Mouse (Mus musculus) CD4-positive, CD25-positive, alpha-beta regulatory T cell, adult 2 months (primary cell): Measurements from ENCODE around the gene Batf.
A peak's percentile ranks its signal among the peaks of the same experiment; 100 is the strongest.
"Not testable (repeated sequence)": the region's sequence is repeated elsewhere in the genome, so short reads cannot be mapped to it uniquely, and the experiment has no call there.

ENCODE experiments used
- DNase-seq: peaks from one replicate; pipeline ENCODE4 v3.0.0-alpha.2; 2012; ENCODE audit warnings: low read depth, low spot score

The Batf gene

GRCm38 (mm10) chr12:85686466-85687216 lies at the start of gene Batf:
Batf (plus strand) TSS chr12:85686669.
- peak; percentile 85 for DNase-seq

GRCm38 (mm10) chr12:85637932-85638331 lies 48.5 kb upstream of the Batf start:
- DNase-seq, result peak; percentile 50

- peak; percentile 66 for DNase-seq
Observed at GRCm38 (mm10) chr12:85638541-85639325, 47.7 kb upstream of the Batf start.

GRCm38 (mm10) chr12:85639326-85640008 lies 47.0 kb upstream of the Batf start:
- DNase-seq, result no peak

- peak; percentile 30 for DNase-seq
Observed at GRCm38 (mm10) chr12:85640852-85641563, 45.5 kb upstream of the Batf start.

GRCm38 (mm10) chr12:85641564-85641931 lies 44.9 kb upstream of the Batf start:
- no peak for DNase-seq

GRCm38 (mm10) chr12:85643735-85644134 lies 42.7 kb upstream of the Batf start:
- no peak for DNase-seq

GRCm38 (mm10) chr12:85645664-85646063 lies 40.8 kb upstream of the Batf start:
- peak; percentile 68 for DNase-seq

- DNase-seq, result peak; percentile 72
Observed at GRCm38 (mm10) chr12:85647346-85647745, 39.1 kb upstream of the Batf start.

- DNase-seq, result no peak
Observed at GRCm38 (mm10) chr12:85647955-85648354, 38.5 kb upstream of the Batf start.

GRCm38 (mm10) chr12:85659319-85659718 lies 27.1 kb upstream of the Batf start:
- DNase-seq, result no peak

GRCm38 (mm10) chr12:85660855-85661254 lies 25.6 kb upstream of the Batf start:
- peak; percentile 66 for DNase-seq

GRCm38 (mm10) chr12:85662232-85662631 lies 24.2 kb upstream of the Batf start:
- not testable (repeated sequence) for DNase-seq

- peak; percentile 85 for DNase-seq
Observed at GRCm38 (mm10) chr12:85662896-85663295, 23.6 kb upstream of the Batf start.

GRCm38 (mm10) chr12:85666112-85666511 lies 20.4 kb upstream of the Batf start:
- peak; percentile 38 for DNase-seq

GRCm38 (mm10) chr12:85667071-85667470 lies 19.4 kb upstream of the Batf start:
- DNase-seq, result no peak

GRCm38 (mm10) chr12:85668696-85669095 lies 17.8 kb upstream of the Batf start:
- DNase-seq, result no peak

GRCm38 (mm10) chr12:85670080-85670479 lies 16.4 kb upstream of the Batf start:
- peak; percentile 25 for DNase-seq

- DNase-seq, result no peak
Observed at GRCm38 (mm10) chr12:85673914-85674313, 12.6 kb upstream of the Batf start.

GRCm38 (mm10) chr12:85679117-85679516 lies 7.4 kb upstream of the Batf start:
- no peak for DNase-seq

- no peak for DNase-seq
Observed at GRCm38 (mm10) chr12:85679808-85680207, 6.7 kb upstream of the Batf start.

- DNase-seq, result peak; percentile 53
Observed at GRCm38 (mm10) chr12:85682328-85682727, 4.1 kb upstream of the Batf start.
